Mouse (Mus musculus) lung, postnatal 14 days (tissue): ENCODE measurements at regions not wholly inside any gene's neighbourhood (a gene's known extent, or its start where the extent isn't known, plus 50 kb on each side); places are given as distances from the start of the nearest gene placed in this dataset.

Experiments
- DNase-seq: peaks from one replicate; pipeline ENCODE4 v3.0.0; 2021

DNA sequence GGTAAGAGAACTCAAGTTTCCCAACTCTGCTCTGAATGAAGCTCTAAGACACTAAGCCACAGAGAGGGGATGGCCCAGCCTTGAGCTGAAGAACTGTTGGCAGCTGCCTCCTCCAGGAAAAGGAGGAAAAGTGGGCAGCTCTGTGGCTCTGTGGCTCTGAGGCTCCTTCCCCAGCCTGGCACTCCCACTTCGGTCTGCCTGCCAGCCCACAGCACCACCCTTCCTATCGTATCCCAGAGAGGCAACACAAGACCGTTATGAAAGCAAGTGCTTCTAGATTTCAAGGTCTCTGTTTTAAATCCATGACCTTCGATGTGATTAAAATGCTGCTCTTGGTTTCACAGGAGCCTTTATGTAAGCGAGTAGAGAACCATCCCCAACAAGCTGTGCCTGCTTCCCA is 53.5 kb upstream of the Kcna5 start:
- no peak for DNase-seq

DNA sequence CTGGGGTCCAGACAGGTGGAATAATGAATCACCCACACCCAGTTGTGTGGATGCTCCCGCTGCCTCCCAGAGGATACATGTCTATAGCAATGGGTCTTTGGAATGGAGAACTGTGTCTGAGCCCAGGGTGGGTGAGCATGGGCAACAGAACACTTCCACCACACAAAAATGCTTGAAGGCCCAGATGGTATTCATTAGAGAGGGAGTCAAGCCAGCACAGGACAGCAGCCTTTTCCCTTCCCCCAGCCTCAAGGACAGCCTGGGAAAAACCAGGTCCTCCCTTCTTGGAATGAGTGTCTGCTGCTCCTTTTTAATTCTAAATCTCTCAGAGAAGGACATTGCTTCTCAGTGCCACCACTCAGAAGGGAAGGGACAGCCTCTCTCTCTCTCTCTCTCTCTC is 52.3 kb upstream of the Kcna5 start:
- DNase-seq: no peak

DNA sequence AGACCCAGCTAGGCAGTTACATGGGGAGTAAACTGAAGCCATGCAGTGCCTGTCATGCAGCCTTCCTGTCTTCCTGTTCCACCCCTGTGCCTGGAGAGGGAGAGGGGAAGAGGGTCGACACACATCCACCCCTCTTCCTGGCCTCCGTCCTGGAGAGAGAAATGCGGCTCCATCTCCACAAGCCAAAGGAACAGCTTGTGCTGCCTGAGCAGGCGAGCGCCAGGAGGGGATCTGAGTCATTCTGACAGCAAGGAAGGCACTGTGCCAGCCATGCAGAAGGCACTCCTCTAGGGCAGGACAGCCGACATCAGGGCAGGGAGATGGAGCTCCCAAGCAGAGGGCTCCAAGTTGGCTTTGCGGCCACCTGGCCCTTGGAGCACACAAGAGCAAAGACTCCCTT is 50.6 kb upstream of the Kcna5 start:
- peak; percentile 3 for DNase-seq
